Mouse (Mus musculus): ENCODE measurements around the gene Ucma. TPM values are rescaled to one million over a fixed set of nuclear protein-coding genes. Genes with fewer than 3 reads are reported as not detected.

The Ucma gene
- total RNA-seq, 2 experiments from 2014 or later = not detected

DNA sequence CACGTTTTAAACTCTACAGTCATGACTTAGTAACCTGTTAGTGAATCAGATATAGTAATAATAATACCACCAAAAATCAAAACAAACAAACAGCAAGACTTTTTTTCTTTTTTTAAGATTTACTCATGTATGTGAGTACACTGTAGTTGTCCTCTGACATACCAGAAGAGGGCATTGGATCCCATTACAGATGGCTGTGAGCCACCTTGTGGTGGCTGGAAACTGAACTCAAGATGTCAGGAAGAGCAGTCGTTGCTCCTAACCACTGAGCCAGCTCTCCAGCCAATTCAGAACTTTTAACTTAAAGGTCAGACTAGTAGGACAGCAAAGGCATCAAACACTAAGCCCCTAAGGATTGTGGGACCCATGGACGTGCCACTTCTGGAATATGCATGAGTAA, 23.0 kb downstream of the Ucma start:
- intact Hi-C loops (cut with DNase I) = no loop called here
- DNase-seq = no peak

DNA sequence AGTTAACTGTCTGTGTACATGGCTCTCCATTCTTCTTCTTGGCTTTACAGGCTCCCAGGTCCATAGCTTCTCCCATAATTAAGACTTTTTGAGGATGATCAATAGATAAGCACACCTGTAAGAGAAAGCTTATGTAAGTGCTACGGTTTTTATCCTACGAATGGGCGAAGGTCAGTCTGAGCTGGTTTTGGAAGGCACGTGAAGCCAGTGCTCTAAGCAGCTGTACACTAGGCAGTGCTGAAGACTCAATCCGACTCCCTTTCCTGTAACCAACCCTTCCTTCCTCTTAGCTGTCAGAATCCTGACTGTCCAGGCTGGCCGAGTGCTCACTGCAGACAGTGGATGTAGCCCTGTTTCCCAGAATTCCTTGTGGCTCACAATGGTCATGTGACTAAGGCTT, 25.3 kb downstream of the Ucma start:
- intact Hi-C loops (cut with DNase I) = no loop called here
- no peak for DNase-seq

DNA sequence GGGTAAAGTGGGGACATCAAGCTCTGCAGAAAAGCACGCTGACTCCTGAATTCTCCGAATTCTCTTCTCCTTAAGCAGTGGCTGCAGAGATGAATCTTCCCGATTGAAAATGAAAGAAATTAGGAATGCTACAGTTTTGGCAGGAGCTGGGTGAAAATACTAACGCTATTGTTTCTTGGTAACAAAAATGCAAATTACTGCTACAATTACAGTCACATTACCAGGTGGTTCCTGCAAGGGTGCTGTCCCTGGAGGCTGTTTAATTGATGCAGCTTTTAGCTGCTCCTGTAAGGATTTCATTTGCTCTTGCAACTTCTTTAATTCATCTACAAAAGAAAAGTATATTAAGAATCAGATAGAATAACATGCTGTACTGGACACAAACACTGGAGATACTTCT, 31.2 kb downstream of the Ucma start:
- DNase-seq = no peak
- intact Hi-C loops (cut with DNase I) = no loop called here

DNA sequence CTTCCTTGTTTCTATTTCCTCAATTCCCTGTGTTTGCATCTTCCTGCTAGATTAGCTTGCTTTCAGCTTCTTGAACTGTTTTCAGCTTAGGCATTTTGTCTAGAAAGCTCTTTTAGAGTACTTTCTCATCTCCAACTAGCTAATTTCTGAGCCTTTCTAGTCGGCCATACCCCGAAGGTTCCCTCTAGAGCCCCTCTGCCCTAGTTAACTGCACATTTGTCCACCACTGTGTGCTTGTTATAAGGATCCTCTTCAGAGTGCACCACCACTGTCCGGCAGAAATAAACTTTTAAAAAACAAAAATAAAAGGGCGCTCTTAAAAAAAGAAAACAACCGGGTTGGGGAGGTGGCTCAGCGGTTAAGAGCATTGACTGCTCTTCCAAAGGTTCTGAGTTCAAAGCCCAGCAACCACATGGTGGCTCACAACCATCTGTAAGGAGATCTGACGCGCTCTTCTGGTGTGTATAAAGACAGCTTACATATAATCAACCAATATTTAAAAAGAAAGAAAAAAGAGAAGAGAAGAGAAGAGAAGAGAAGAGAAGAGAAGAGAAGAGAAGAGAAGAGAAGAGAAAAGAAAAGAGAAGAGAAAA, 36.1 kb downstream of the Ucma start:
- DNase-seq = no peak
- intact Hi-C loops (cut with DNase I) = no loop called here

DNA sequence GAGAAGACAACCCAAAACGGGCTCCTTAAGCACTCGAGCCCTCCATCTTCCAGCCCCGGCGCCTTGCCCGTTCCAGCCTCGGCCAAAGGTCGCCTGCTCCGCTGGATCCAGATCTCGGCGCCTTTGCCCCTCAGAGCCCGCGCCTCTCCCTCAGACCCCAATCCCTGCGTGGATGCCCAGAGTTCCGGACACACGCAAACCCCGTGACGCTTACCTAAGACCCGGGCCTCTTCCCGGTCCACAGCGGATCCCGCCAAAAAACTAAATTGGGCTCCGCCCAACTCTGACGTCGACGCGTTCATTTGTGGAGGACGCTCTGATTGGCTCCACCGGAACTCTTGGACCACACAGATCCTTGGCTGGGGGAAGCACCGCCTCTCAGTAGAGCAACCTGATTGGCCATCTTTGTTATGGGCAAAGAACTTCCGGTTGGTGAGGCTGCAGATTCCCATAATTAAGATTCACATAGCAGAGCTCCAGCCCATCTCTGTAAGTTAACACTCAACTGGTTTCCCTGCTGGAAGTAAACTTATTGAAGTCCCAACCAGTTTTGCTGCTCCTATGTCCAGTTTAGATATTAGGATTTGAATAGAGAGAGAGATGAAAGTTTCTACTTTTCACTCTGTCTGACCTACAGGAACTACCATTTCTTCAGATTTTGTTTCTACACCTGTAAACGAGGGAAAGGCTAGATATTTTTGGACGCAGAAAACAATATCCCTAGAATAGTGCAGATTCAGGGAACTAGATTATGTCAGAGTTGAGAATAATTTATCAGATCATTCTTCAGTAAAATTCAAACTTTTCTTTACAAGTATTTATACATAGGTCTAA, 36.8 kb downstream of the Ucma start, which contains the start of gene Mcm10:
Gene Mcm10 (minus strand): TSS at position 301 of the 834 bp plus-strand sequence.
- peak; percentile 89 to 94 for DNase-seq
- intact Hi-C loops (cut with DNase I) = no loop called here

DNA sequence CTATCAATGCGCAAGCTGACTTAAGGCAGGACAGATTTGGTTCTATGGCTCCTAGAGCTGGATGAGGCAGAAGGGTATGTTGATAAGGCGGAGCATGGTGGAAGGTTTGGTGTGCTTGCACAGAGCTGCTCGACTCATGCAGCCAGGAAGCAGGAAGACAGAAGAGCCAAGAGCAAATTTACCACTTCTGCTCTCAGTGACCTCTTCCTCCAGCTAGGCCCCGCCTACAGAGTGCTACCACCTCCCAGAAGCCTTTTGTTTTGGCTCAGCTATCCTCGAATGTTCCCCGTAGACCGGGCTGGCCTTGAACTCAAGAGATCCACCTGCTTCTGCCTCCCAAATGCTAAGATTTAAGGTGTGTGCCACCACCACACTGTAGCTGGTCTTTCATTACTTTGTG, 38.7 kb downstream of the Ucma start:
- DNase-seq = no peak

DNA sequence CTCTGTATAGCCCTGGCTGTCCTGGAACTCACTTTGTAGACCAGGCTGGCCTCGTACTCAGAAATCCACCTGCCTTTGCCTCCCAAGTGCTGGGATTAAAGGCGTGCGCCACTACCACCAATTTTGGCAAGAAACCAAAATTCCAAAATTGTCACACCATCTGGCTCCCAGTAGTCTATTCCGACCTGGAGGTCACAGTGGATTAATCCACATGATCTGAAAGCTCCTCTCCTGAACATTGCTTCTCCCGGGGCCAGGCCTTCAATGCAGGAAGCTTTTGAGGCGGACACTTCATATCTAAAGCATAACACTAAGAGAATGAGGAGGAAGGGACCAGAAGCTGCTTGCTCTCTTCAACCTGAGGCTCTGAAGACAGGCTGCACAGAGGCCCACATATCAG, 39.6 kb downstream of the Ucma start:
- intact Hi-C loops (cut with DNase I) = no loop called here
- DNase-seq = no peak

More for the DNA sequence above, 38.7 kb downstream of the Ucma start:
- intact Hi-C loops (cut with DNase I) = no loop called here

DNA sequence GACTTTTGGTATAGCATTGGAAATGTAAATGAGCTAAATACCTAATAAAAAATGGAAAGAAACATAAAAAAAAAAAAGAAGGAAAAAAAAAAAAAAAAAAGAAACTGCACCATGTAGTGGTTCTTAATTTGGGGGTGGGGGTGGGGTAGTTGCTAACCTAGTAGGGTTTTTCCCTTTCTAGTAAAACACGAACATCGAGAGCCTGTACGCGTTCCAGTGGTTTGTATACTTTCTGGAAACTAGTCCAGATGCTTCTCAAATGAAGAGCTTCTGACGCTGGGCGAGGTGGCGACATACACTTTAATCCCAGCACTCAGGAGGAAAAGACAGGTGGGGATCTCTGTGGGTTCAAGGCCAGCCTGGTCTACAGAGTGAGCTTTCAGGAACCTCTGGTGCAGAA, 41.0 kb downstream of the Ucma start:
- intact Hi-C loops (cut with DNase I) = no loop called here
- DNase-seq = no peak

DNA sequence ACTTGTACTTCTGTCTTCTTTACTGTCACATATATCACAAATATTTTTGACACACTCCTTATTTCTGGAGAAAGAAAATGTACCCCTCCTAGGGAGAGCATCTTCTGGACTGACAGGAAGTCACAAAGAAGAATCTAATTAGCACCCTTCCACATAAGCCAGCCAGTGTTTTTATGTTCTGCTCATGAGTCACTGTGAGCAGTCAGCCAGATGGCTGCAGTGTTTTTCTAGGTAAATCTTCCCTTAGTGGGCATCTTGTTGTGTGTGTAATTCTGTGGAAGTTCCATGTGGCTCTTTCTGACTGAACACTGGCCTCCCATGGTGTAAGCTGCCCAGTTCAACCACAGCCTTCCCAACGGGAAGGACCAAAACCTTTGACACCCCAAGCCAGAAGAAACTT, 43.8 kb downstream of the Ucma start:
- no peak for DNase-seq
- intact Hi-C loops (cut with DNase I) = loop anchor here (2.0 kb wide), 1 partner anchor 49 kb away; no protein-coding TSS in a partner anchor

DNA sequence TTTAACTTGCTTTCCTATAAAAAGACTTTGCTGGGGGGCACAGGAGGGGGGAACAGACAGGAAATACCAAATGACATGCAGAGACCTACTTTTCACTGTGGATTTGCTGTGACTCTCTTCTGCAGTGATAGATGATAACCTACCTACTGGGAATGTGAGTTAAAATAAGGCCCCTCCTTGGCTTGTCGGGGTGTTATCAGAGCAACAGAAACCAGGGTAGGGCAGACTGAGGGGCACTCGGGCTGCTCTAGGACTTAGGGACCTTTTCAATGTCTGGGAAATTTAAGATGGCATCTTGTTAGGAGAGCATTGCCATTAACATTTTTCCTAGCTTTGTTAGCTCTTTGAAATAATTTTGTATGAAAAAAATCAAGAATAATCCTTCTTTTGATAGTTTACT, 47.4 kb downstream of the Ucma start:
- intact Hi-C loops (cut with DNase I) = no loop called here

DNA sequence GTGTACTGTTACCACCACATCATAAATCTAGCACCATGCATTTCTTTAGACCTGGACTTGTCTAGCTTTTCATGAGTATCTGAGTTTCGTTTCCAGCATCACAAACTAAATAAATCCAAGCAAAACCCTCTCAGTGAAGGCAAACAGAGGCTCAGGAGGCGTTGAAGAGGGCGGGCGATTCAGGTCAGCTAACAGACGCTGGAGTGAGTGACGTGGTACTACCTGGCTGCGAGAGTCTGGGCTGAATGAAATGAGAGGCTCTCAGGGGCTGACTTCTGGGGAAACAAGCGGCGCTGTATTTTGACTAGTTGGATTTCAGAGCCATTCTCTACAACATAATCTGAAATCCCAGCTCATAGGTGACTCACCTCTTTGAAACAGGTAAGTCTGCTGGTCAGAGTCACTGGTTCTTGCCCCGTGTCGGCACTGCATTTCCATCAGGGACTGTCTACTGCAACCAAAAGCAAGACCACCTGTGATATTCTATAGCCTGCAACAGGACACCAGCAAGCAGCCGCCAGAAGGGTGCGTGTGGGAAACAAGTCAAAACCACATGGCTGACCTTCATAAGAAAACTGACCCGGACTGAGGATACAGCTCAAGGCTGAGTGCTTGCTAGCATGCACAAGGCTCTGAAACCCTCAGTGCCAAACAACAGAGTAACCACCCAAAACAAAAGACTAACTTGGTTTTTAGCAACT, 47.9 kb downstream of the Ucma start:
- no peak for DNase-seq
- intact Hi-C loops (cut with DNase I) = no loop called here

More for the DNA sequence above, 47.4 kb downstream of the Ucma start:
- no peak for DNase-seq

DNA sequence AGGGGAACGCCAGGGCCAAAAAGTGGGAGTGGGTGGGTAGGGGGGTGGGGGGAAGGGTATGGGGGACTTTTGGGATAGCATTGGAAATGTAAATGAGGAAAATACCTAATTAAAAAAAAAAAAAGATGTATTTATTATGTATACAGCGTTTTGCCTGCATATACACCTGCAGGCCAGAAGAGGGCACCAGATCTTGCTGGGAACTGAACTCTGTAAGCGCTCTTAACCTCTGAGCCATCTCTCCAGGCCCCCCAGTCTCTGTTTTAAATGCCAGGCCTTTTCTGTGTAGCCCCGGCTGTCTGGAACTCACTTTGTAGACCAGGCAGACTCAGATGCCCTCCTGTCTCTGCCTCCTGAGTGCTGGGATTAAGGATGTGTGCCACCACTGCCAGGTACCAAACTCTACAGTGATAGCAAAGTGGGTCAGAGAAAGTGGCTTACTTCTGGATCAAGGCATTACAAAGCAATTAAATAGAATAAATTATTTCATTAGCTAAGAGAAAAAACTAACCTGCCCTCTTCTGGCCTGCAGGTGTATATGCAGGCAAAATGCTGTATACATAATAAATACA, 49.3 kb downstream of the Ucma start:
- intact Hi-C loops (cut with DNase I) = no loop called here
- no peak for DNase-seq

DNA sequence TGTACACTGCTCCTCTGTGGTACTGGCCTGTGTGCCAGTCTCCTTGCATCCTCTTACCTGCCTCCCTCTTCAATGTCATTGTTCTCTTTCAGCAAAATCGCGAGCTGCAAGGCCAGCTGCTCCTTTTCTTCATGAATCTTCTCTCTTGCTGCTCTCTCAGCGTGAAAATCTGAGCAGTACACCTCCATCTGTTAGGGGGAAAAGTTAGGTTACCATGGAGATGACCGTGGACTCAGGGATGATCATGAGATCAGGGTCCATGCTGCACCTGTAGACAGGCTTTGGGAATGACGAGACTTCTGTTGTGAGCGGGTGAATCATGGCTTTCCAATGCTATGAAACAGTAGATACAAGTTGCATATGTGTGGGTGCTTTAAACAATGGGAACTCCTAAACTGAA, 51.1 kb downstream of the Ucma start:
- DNase-seq = no peak
- intact Hi-C loops (cut with DNase I) = loop anchor here (2.0 kb wide), 1 partner anchor 110 kb away; no protein-coding TSS in a partner anchor

DNA sequence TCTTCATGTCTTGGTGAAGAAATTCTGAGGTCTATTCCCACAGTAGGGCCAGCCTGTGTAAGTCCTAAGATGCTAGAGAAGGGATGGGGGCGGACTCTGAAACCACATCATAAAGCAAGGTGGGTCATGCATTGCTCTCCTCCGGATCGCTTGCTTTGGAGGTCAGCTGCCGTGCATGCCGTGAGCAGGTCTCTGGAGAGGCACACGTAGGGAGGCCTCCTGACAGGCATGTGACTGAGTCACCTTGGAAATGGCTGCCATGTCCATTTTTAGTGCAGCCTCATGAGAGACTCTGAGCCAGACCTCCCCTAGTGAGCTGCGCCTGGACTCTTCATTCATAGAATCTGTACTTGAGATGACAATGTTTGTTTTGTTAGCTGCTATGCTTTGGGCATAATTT, 52.1 kb downstream of the Ucma start:
- intact Hi-C loops (cut with DNase I) = no loop called here
- peak in 1 of 2 experiments; percentile 10 for DNase-seq

DNA sequence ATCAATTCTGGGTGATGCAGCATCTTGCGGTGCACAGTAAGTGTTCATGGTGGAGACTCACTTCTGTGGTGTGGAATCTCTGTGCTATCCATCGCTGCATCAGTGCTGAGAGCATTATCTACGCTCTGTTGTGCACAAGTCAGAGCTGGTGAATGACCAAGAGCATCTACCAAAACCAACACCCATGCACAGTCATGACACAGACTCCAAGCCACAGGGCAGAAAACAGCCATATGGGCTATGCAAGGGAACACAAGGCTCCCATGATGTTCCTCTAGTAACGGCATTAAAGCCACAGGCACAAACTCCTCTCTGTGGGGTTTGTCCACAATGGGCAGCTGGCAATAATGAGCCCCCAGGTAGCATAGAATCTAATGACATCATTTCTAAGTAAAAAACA, 53.9 kb downstream of the Ucma start:
- DNase-seq = no peak
- intact Hi-C loops (cut with DNase I) = no loop called here

DNA sequence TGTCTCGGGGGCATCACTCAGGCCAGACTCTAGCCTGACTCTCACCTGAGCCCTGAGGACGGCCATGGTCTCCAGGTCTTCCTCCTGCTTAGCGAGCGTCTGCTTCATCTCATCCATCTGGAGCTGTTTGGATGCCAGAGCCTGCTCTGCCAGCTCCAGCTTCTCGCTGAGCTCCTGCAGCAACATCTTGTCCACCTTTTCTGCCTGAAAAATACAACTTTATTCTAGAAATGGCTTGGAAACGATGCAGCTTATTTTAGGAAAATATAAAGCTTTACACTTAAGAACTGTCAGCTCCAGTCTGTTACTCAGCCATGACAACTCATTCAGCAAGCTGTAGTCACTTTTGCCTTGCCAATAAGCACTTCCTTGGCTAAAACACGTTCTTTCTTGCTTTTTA, 55.3 kb downstream of the Ucma start:
- DNase-seq = no peak
- intact Hi-C loops (cut with DNase I) = no loop called here

DNA sequence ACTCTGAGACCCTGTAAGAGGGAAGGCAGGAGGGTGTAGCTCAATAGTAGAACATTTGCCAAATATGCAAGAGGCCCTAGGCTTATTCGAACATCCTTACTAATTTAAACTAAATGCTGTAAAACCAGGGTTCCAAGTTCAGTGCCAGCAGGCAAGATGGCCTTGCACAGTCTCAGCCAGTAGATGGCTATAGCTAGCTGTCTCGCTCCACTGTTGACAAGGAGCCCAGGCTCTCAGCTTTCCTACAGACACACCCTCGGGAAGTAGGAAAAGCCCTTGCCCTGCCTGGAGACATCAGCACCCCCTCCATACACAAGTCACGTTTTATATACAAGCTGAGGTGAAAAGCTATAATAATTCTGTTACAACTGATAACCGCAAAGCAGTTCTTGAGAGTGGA, 56.7 kb downstream of the Ucma start:
- intact Hi-C loops (cut with DNase I) = no loop called here
- DNase-seq = no peak

DNA sequence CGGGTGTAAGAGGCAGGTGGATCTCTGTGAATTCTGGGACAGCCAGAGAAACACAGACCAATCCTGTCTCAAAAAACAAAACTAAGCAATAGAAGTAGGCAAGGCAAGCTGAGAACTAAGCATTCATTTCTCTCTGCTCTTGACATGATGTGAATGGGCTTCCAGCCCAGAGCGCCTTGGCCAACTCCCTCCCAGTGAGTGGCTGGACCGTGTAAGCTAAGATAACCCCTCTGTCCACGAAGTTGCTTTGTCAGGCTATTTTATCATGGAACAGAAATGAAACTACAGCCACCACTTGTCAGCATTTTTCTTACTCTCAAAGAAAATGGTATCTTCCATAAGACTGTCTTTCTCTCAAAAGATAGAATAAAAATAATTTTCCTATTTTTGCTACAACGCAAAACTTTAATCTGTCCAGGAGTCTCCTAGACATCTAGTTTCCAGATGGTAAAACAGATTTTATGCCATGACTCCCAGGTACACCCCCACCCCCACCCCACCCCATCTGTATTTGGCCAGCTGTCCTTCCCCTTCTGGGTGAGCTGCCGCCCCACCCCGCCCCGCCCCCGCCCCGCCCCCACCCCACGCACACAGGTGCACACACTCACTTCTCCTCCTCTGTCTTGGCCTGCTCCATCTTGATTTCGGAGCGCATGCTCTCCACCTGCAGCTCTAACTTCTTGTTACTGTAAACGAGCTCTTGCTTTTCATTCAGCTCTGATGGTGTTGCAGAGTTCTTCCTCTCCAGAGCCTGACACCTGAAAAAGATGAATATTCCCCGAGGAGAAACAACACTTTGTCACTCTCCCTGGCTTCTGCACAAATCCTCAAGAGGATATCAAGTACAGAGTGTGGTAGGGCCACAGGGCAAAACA, 57.9 kb downstream of the Ucma start:
- DNase-seq = peak; percentile 18 to 21
- intact Hi-C loops (cut with DNase I) = no loop called here

DNA sequence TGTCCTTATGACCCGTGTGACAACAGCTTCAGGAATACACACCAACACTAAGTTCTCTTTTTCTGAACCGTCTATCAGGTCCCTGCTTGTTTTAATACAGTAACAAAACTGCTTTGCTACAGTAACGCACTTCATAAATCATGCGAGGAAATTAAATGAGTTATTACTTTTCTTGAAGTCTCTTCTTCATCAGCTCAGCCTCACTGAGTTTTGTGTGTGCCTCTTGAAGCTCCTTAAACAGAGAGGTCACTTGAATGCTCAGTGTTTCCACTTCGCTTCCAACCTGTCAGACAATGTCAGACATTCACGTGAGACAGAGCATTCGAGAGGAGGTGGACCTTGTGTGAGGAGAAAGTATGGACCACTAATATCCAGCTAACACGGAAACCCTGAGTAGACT, 58.9 kb downstream of the Ucma start:
- DNase-seq = no peak
- intact Hi-C loops (cut with DNase I) = no loop called here

DNA sequence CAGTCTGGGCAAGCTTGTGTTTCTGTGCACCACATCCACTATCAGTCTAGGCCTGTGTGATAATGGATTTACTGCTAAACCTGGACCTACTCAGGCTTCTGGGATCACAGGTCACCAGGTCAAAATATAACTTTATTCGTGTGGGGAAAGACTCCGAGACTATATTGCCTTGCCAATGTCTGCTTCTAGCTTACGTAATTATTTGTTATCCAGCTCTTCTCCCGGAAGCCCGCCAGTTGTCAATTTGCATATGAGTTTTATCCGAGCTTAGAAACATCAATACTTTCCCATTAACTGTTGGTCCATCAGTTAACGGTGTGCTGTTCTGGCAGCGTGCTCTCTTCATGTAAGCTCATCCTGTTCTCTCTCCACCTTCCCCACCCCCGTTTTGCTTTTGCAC, 59.3 kb downstream of the Ucma start:
- DNase-seq = no peak
- intact Hi-C loops (cut with DNase I) = no loop called here

Measured in heart, postnatal 36 days (tissue).